Mouse (Mus musculus) kidney, postnatal 0 days (tissue): ENCODE measurements around the gene Timm50. TPM values are rescaled to one million over a fixed set of nuclear protein-coding genes. Genes with fewer than 3 reads are reported as not detected.

Source experiments
- ATAC-seq: fragments of 200-750 bp; cut with Nextera tagmentation; replicated peaks from 2 replicates; pipeline ENCODE4 v1.8.0; 2017; ENCODE audit warnings: low read depth, moderate number of reproducible peaks, moderate TSS enrichment, moderate library complexity; ENCODE audit not compliant: low FRiP score
- DNase-seq: peaks from one replicate; pipeline ENCODE4 v3.0.0-alpha.2; 2016; ENCODE audit warnings: low spot score
- H3K27ac ChIP-seq: fragments of 300-500 bp; sonication (generic); 2 replicates; pipeline ENCODE4 v1.5.1; 2014; ENCODE audit warnings: mild to moderate bottlenecking
- H3K27me3 ChIP-seq: fragments of 300-500 bp; sonication (generic); 2 replicates; pipeline ENCODE4 v1.6.1; 2014; ENCODE audit warnings: low read length, mixed read lengths; ENCODE audit not compliant: insufficient read depth
- H3K36me3 ChIP-seq: fragments of 300-500 bp; sonication (generic); 2 replicates; pipeline ENCODE4 v1.6.1; 2014; ENCODE audit warnings: low read length, mixed read lengths; ENCODE audit not compliant: insufficient read depth
- H3K4me1 ChIP-seq: fragments of 300-500 bp; sonication (generic); replicated peaks from 2 replicates; pipeline ENCODE4 v1.6.1; 2014; ENCODE audit warnings: antibody characterized with exemption, low read length, mixed read lengths; ENCODE audit not compliant: insufficient read depth
- H3K4me2 ChIP-seq: fragments of 300-500 bp; sonication (generic); 2 replicates; pipeline ENCODE4 v1.6.1; 2014; ENCODE audit warnings: mild to moderate bottlenecking, low read length, moderate library complexity, mixed read lengths
- H3K4me3 ChIP-seq: fragments of 300-500 bp; sonication (generic); replicated peaks from 2 replicates; pipeline ENCODE4 v1.5.1; 2014; ENCODE audit warnings: low read depth, low read length
- H3K9ac ChIP-seq: fragments of 300-500 bp; sonication (generic); 2 replicates; pipeline ENCODE4 v1.6.1; 2014; ENCODE audit warnings: low read depth, low read length
- H3K9me3 ChIP-seq: fragments of 300-500 bp; sonication (generic); replicated peaks from 2 replicates; pipeline ENCODE4 v1.6.1; 2016; ENCODE audit warnings: low read length, inconsistent platforms, mixed read lengths
- CTCF ChIP-seq: IDR thresholded peaks from 2 replicates; pipeline ENCODE4 v1.5.1; 2016; ENCODE audit warnings: antibody characterized with exemption, low read depth, mild to moderate bottlenecking, moderate library complexity
- WGBS: fragments of 180-500 bp; shearing (Covaris S2); extraction: QIAGEN DNeasy Blood & Tissue Kit; methylation state at CpG from one replicate; pipeline ENCODE4 v1.1.7; 2014; 5-methylcytosine and 5-hydroxymethylcytosine counted together
- polyA plus RNA-seq: library from polyadenylated mRNA; unstranded; fragments of >200 nt; fragmentation: Nextera tagmentation; extraction: Ambion mirVana; gene quantifications from 2 replicates; pipeline ENCODE4 v1.2.1, GENCODE M21; 2015

The Timm50 gene
- polyA plus RNA-seq, 1 experiment from 2014 or later, result 117 TPM

- TF ChIP-seq CTCF, result no peak
- Histone ChIP-seq H3K9ac (no peak overlapping the region), H3K36me3 (peaks cover 33% of the 10 kb centered on the region), H3K9me3 (no peaks in the 10 kb centered on the region), H3K4me3 (no peak overlapping the region), H3K27ac (no peak overlapping the region), H3K27me3 (no peaks in the 10 kb centered on the region), H3K4me2 (no peak overlapping the region), H3K4me1 (peaks cover 11% of the 10 kb centered on the region; the same call in 1 of the 2 replicates)
- WGBS, result 76% methylated on average over 3 of the region's 3 CpGs
- DNase-seq, result no peak
- ATAC-seq, result no peak
These were observed 43.3 kb upstream of the Timm50 start for GRCm38 (mm10) chr7:28355221-28355620.

GRCm38 (mm10) chr7:28354596-28354995 is 42.7 kb upstream of the Timm50 start:
- ATAC-seq (no peak), DNase-seq (no peak)
- H3K4me1 ChIP-seq, result peaks cover 15% of the 10 kb centered on the region; the same call in 1 of the 2 replicates
- H3K27me3 ChIP-seq, result no peaks in the 10 kb centered on the region
- no peak overlapping the region for H3K4me3 ChIP-seq
- H3K27ac ChIP-seq, result no peak overlapping the region
- no peaks in the 10 kb centered on the region for H3K9me3 ChIP-seq
- H3K4me2 ChIP-seq, result no peak overlapping the region
- 92% methylated on average over 3 of the region's 3 CpGs for WGBS
- no peak for TF ChIP-seq CTCF
- H3K36me3 ChIP-seq, result peaks cover 26% of the 10 kb centered on the region
- no peak overlapping the region for H3K9ac ChIP-seq

DNA sequence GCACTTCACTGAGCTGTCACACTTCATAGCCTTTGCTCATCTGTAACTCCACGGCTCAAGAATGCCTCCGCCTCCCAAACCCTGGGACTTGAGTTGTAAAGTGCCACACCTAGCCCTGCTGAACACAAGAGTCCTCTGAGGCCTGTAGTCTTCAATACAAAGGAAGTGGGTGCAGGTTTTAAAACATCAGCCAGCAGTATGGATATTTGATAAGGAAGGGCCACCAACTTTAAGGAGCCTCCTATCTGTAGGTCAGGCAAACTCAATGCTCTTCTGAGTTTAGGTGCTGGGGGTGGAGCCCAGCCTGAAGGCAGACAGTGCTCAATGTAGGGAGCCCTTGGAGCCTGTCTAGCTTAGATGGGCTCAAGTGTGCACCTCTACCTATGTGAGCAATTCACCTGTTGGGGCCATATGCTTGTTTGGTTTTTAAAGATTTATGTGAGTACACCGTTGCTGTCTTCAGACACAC is 42.3 kb upstream of the Timm50 start:
- Histone ChIP-seq H3K4me2 (no peak overlapping the region), H3K9me3 (no peaks in the 10 kb centered on the region), H3K4me3 (no peak overlapping the region), H3K4me1 (peaks cover 15% of the 10 kb centered on the region; the same call in 1 of the 2 replicates), H3K27ac (no peak overlapping the region), H3K27me3 (no peaks in the 10 kb centered on the region), H3K36me3 (peaks cover 22% of the 10 kb centered on the region), H3K9ac (no peak overlapping the region)
- no peak for TF ChIP-seq CTCF
- ATAC-seq (no peak), DNase-seq (no peak)
- WGBS, result 71% methylated on average over 3 of the region's 3 CpGs

GRCm38 (mm10) chr7:28353267-28353666 is 41.4 kb upstream of the Timm50 start:
- H3K4me1 ChIP-seq, result peaks cover 15% of the 10 kb centered on the region; the same call in 1 of the 2 replicates
- no peak overlapping the region for H3K9ac ChIP-seq
- WGBS, result 90% methylated on average over 2 of the region's 2 CpGs
- no peak overlapping the region for H3K4me3 ChIP-seq
- no peaks in the 10 kb centered on the region for H3K27me3 ChIP-seq
- no peak overlapping the region for H3K4me2 ChIP-seq
- TF ChIP-seq CTCF, result peak; percentile 48; the same call in 1 of the 2 replicates
- no peak overlapping the region for H3K27ac ChIP-seq
- no peaks in the 10 kb centered on the region for H3K9me3 ChIP-seq
- ATAC-seq (no peak), DNase-seq (peak; percentile 45)
- peaks cover 20% of the 10 kb centered on the region for H3K36me3 ChIP-seq

DNA sequence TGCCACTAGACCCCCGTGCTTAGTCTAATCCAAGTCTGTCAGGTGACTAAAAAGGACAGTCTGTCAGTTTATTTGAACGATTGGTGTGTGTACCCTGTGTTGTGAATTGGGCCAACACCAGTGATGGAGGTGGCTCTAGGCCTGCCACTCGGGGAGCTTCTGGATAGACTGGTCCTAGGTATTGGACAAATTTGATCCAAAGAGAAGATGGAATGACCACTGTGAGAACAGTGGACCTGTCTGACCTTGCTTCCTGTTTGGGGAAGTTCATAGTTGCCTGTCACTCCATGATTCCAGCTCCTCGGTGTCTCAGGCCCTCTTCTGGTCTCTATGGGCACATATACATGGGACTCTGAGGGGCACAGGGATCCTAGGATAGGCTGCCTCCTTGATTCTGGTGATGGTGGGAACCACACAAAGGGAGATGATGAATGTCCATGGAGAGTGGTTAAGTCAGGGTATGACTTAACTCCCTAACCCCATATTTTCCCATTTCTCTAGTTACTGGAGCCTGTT is 39.9 kb upstream of the Timm50 start:
- Histone ChIP-seq H3K4me2 (peak overlapping the region; percentile 91), H3K4me1 (peaks cover 7% of the 10 kb centered on the region; the same call in 1 of the 2 replicates), H3K27ac (0 out of 2 replicates have a peak overlapping the region, but pooled peaks have one; percentile 8), H3K9ac (peak overlapping the region; percentile 96), H3K27me3 (no peaks in the 10 kb centered on the region), H3K9me3 (no peaks in the 10 kb centered on the region), H3K4me3 (peak overlapping the region; percentile 91), H3K36me3 (peaks cover 20% of the 10 kb centered on the region)
- no peak for ATAC-seq
- peak; percentile 22 for DNase-seq
- 32% methylated on average over 4 of the region's 4 CpGs for WGBS
- no peak for TF ChIP-seq CTCF

DNA sequence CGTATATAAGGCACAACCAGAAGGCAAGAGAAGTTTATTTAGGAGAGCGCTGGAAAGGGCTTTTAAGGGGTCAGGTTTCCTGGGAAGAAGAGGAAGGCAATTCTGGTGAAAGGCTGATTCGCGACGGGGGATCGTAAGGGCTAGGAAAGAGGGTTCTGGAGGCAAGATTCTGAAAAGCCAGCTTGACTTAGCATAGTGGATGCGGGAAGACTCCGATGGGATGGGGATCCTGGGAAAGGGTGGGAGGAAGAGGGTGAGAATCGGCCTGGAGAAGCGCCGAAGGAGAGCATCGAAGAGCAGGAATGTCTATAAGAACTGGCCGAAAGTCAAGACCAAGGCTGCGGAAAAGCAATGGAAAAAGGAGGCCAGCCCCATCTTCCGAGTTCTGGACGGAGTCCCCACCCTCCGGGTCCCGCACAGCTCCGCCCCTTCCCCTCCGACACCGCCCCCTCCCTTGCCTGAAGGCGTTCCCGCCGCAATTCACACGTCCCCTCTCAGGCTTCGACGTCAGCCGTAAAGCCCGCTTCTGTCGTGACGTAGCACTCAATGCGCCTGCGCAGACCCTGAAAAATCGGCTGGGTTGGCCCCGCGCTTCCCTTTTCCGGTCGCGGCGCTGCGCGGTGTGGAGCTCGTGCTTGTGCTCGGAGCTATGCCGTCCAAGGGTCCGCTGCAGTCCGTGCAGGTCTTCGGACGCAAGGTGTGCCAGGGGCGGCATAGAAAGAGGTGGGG is 38.4 kb upstream of the Timm50 start, which contains the start of gene Rps16:
Rps16 (plus strand) TSS at position 498 of the 729 bp plus-strand sequence.
- WGBS, result under 1% methylated on average over 50 of the region's 50 CpGs
- H3K4me2 ChIP-seq, result peak within 1 kb of the TSS; percentile 91

More for the DNA sequence above, 38.4 kb upstream of the Timm50 start, which contains the start of gene Rps16:
- peak; percentile 94 for ATAC-seq
- H3K9ac ChIP-seq, result peak within 1 kb of the TSS; percentile 96
- H3K27me3 ChIP-seq, result no peaks in the 10 kb centered on the region
- H3K36me3 ChIP-seq, result peaks cover 20% of the 10 kb centered on the region
- H3K27ac ChIP-seq, result peak within 1 kb of the TSS; percentile 90
- H3K4me1 ChIP-seq, result peaks cover 7% of the 10 kb centered on the region; the same call in 1 of the 2 replicates
- DNase-seq, result peak; percentile 98
- no peaks in the 10 kb centered on the region for H3K9me3 ChIP-seq
- peak; percentile 22; the same call in 1 of the 2 replicates for TF ChIP-seq CTCF
- H3K4me3 ChIP-seq, result peak within 1 kb of the TSS; percentile 91
